7 mouse cellular contexts compared by ENCODE assay signal in genomic region chr17:31276922-31277918, GRCm38 (mm10). TPM values are rescaled to one million over a fixed set of nuclear protein-coding genes. Genes with fewer than 3 reads are reported as not detected.
DNase-seq lines count a peak whose midpoint lies in the region; ATAC-seq and TF ChIP-seq lines count a peak whose summit lies in the region.

Gene Rsph1 (minus strand): TSS chr17:31277383.

- no peak within 1 kb of the TSS for H3K27ac ChIP-seq in heart, embryonic 11.5 days (ENCODE audit: low read depth, low read length)
- 0 out of 2 replicates have a peak within 1 kb of the TSS, but pooled peaks have one; percentile 1 for H3K27ac ChIP-seq in kidney, embryonic 15.5 days
- H3K27ac ChIP-seq in limb, embryonic 14.5 days (replicated peaks; ENCODE audit: low read depth, low read length), result no peak within 1 kb of the TSS
- H3K27ac ChIP-seq in midbrain, embryonic 15.5 days, result peak within 1 kb of the TSS; percentile 57

- DNase-seq in brain, embryonic 14.5 days (ENCODE audit: low read depth), result peak; percentile 96
- DNase-seq in limb, embryonic 14.5 days (ENCODE audit: low spot score), result peak; percentile 88
- DNase-seq in spleen, adult 12 weeks (ENCODE audit: low spot score), result peak; percentile 75

- H3K36me3 ChIP-seq in heart, embryonic 11.5 days (ENCODE audit: control insufficient read depth, insufficient read depth, low read length), result no peaks in the 10 kb centered on the region
- H3K36me3 ChIP-seq in kidney, embryonic 15.5 days, result no peaks in the 10 kb centered on the region
- no peaks in the 10 kb centered on the region for H3K36me3 ChIP-seq in limb, embryonic 14.5 days (ENCODE audit: control insufficient read depth, insufficient read depth, low read length)
- H3K36me3 ChIP-seq in midbrain, embryonic 15.5 days (replicated peaks), result no peaks in the 10 kb centered on the region

- H3K9me3 ChIP-seq in heart, embryonic 11.5 days (replicated peaks; ENCODE audit: control insufficient read depth, low read length), result no peaks in the 10 kb centered on the region
- no peaks in the 10 kb centered on the region for H3K9me3 ChIP-seq in kidney, embryonic 15.5 days (replicated peaks)
- no peaks in the 10 kb centered on the region for H3K9me3 ChIP-seq in limb, embryonic 14.5 days (ENCODE audit: control insufficient read depth, low read length)
- H3K9me3 ChIP-seq in midbrain, embryonic 15.5 days, result no peaks in the 10 kb centered on the region

- TF ChIP-seq CTCF in brain, embryonic 14.5 days (IDR thresholded peaks at IDR 0.05; ENCODE audit: borderline replicate concordance, extremely low read depth, insufficient read depth, insufficient read length), result no peak

- H3K27me3 ChIP-seq in heart, embryonic 11.5 days (ENCODE audit: control insufficient read depth, insufficient read depth, low read length), result no peaks in the 10 kb centered on the region
- no peaks in the 10 kb centered on the region for H3K27me3 ChIP-seq in kidney, embryonic 15.5 days
- no peaks in the 10 kb centered on the region for H3K27me3 ChIP-seq in limb, embryonic 14.5 days (ENCODE audit: control insufficient read depth, insufficient read depth, low read length)
- no peaks in the 10 kb centered on the region for H3K27me3 ChIP-seq in midbrain, embryonic 15.5 days (replicated peaks)

- ATAC-seq in erythroid progenitor cell, adult 5-6 weeks (replicated peaks; ENCODE audit: low FRiP score, poor library complexity, severe bottlenecking), result peak; percentile 62
- ATAC-seq in heart, embryonic 11.5 days (replicated peaks; ENCODE audit: insufficient number of reproducible peaks, low FRiP score, low TSS enrichment), result peak; percentile 79
- ATAC-seq in kidney, embryonic 15.5 days (replicated peaks; ENCODE audit: low FRiP score), result peak; percentile 91
- ATAC-seq in limb, embryonic 14.5 days (ENCODE audit: low FRiP score, low read depth), result peak; percentile 94
- peak; percentile 92 for ATAC-seq in midbrain, embryonic 15.5 days (replicated peaks)

- 8% methylated on average over 44 of the region's 44 CpGs for WGBS in heart, embryonic 11.5 days (ENCODE audit: insufficient replicate concordance)
- 9% methylated on average over 44 of the region's 44 CpGs for WGBS in kidney, embryonic 15.5 days
- 12% methylated on average over 40 of the region's 44 CpGs for WGBS in limb, embryonic 14.5 days
- 9% methylated on average over 44 of the region's 44 CpGs for WGBS in midbrain, embryonic 15.5 days

- peak within 1 kb of the TSS; percentile 78 for H3K4me2 ChIP-seq in heart, embryonic 11.5 days
- H3K4me2 ChIP-seq in kidney, embryonic 15.5 days, result peak within 1 kb of the TSS; percentile 79
- H3K4me2 ChIP-seq in limb, embryonic 14.5 days (replicated peaks; ENCODE audit: low read depth, low read length, severe bottlenecking), result peak within 1 kb of the TSS; percentile 83
- H3K4me2 ChIP-seq in midbrain, embryonic 15.5 days, result peak within 1 kb of the TSS; percentile 91

- TF ChIP-seq POLR2A in brain, embryonic 14.5 days (IDR thresholded peaks at IDR 0.05; ENCODE audit: borderline replicate concordance, extremely low read depth, insufficient read depth, insufficient read length, poor library complexity, severe bottlenecking), result no peak
- no peak for TF ChIP-seq POLR2A in limb, embryonic 14.5 days (IDR thresholded peaks at IDR 0.05; ENCODE audit: borderline replicate concordance, extremely low read depth, insufficient read depth, insufficient read length)

- peak within 1 kb of the TSS; percentile 35; the same call in 1 of the 2 replicates for H3K9ac ChIP-seq in heart, embryonic 11.5 days (ENCODE audit: low read depth, low read length)
- H3K9ac ChIP-seq in kidney, embryonic 15.5 days, result peak within 1 kb of the TSS; percentile 19; the same call in 1 of the 2 replicates
- peak within 1 kb of the TSS; percentile 41 for H3K9ac ChIP-seq in limb, embryonic 14.5 days (ENCODE audit: low read depth, low read length, severe bottlenecking)
- H3K9ac ChIP-seq in midbrain, embryonic 15.5 days, result peak within 1 kb of the TSS; percentile 47; the same call in 1 of the 2 replicates

- peak within 1 kb of the TSS; percentile 53 for H3K4me3 ChIP-seq in heart, embryonic 11.5 days (ENCODE audit: low read depth, low read length)
- peak within 1 kb of the TSS; percentile 53 for H3K4me3 ChIP-seq in kidney, embryonic 15.5 days (replicated peaks)
- H3K4me3 ChIP-seq in limb, embryonic 14.5 days (replicated peaks; ENCODE audit: low read length), result peak within 1 kb of the TSS; percentile 47
- peak within 1 kb of the TSS; percentile 56 for H3K4me3 ChIP-seq in midbrain, embryonic 15.5 days

- no peaks in the 10 kb centered on the region for H3K4me1 ChIP-seq in heart, embryonic 11.5 days (ENCODE audit: control insufficient read depth, insufficient read depth, low read length)
- peaks cover 17% of the 10 kb centered on the region for H3K4me1 ChIP-seq in kidney, embryonic 15.5 days
- peaks cover 5% of the 10 kb centered on the region; the same call in 1 of the 2 replicates for H3K4me1 ChIP-seq in limb, embryonic 14.5 days (ENCODE audit: control insufficient read depth, insufficient read depth, low read length)
- peaks cover 17% of the 10 kb centered on the region for H3K4me1 ChIP-seq in midbrain, embryonic 15.5 days

RNA-seq across cellular contexts. Expression of gene Rsph1, which starts in this region (rescaled TPM):
- polyA plus RNA-seq in brain, embryonic 14.5 days (2012; rRNA removed), result 0.59 and 3.3 TPM in 2 replicates
- 4.0 TPM in 1 of 2 replicates, not detected in the other for total RNA-seq in erythroid progenitor cell, adult 5-6 weeks (2015; ENCODE audit: low replicate concordance)
- total RNA-seq in erythroid progenitor cell, adult 5-6 weeks (2017; ENCODE audit: low replicate concordance), result not detected in 2 replicates
- polyA plus RNA-seq in heart, embryonic 11.5 days (2014; fragmentation: Nextera tagmentation; extraction: Ambion mirVana), result 1.7 and 1.9 TPM in 2 replicates
- polyA plus RNA-seq in kidney, embryonic 15.5 days (2015; fragmentation: Nextera tagmentation; extraction: Ambion mirVana), result 2.0 and 2.4 TPM in 2 replicates
- 0.13 and 0.33 TPM in 2 replicates for polyA plus RNA-seq in limb, embryonic 14.5 days (2012; rRNA removed)
- 0.18 and 0.51 TPM in 2 replicates for polyA plus RNA-seq in limb, embryonic 14.5 days (2014; fragmentation: Nextera tagmentation; extraction: Ambion mirVana)
- polyA plus RNA-seq in midbrain, embryonic 15.5 days (2015; fragmentation: Nextera tagmentation; extraction: Ambion mirVana), result 4.7 and 6.4 TPM in 2 replicates

Comparison
In these comparisons a context has a peak if more than half of its experiments do, and no peak if none do; other contexts are left out.
1. Peak in DNase-seq, ATAC-seq, H3K4me3 ChIP-seq, H3K9ac ChIP-seq and H3K4me2 ChIP-seq in limb, embryonic 14.5 days; RNA of the gene not detected or under 1 TPM.
2. H3K27ac ChIP-seq: peak in kidney, embryonic 15.5 days (single experiment) and midbrain, embryonic 15.5 days (single experiment); none in heart, embryonic 11.5 days (single experiment) and limb, embryonic 14.5 days (single experiment).
3. Peak in every context shown above with its lines, with median percentiles within 50 percentile points of each other: DNase-seq, ATAC-seq, H3K4me2 ChIP-seq, H3K4me3 ChIP-seq and H3K9ac ChIP-seq.